Mouse (Mus musculus) midbrain, postnatal 0 days (tissue): ENCODE measurements at regions not wholly inside any gene's neighbourhood (a gene's known extent, or its start where the extent isn't known, plus 50 kb on each side); places are given as distances from the start of the nearest gene placed in this dataset.

ENCODE experiments used
- ATAC-seq: fragments of 200-750 bp; cut with Nextera tagmentation; 2 replicates; pipeline ENCODE4 v1.8.0; 2017; ENCODE audit warnings: moderate number of reproducible peaks, mild to moderate bottlenecking, moderate TSS enrichment, moderate library complexity; ENCODE audit not compliant: low FRiP score
- DNase-seq: peaks from one replicate; pipeline ENCODE4 v3.0.0-alpha.2; 2015; ENCODE audit warnings: low spot score
- H3K27ac ChIP-seq: fragments of 300-500 bp; sonication (generic); 2 replicates; pipeline ENCODE4 v1.5.1; 2014; ENCODE audit warnings: low read depth, mild to moderate bottlenecking, low read length, mixed read lengths
- H3K27me3 ChIP-seq: fragments of 300-500 bp; sonication (generic); 2 replicates; pipeline ENCODE4 v1.6.1; 2014; ENCODE audit warnings: low read length, control low read depth, mixed read lengths; ENCODE audit not compliant: insufficient read depth
- H3K36me3 ChIP-seq: fragments of 300-500 bp; sonication (generic); 2 replicates; pipeline ENCODE4 v1.6.1; 2014; ENCODE audit warnings: low read length, control low read depth, mixed read lengths; ENCODE audit not compliant: insufficient read depth
- H3K4me1 ChIP-seq: fragments of 300-500 bp; sonication (generic); 2 replicates; pipeline ENCODE4 v1.6.1; 2014; ENCODE audit warnings: mild to moderate bottlenecking, control low read depth, antibody characterized with exemption, low read length, mixed read lengths; ENCODE audit not compliant: insufficient read depth
- H3K4me2 ChIP-seq: fragments of 300-500 bp; sonication (generic); 2 replicates; pipeline ENCODE4 v1.6.1; 2014; ENCODE audit warnings: low read depth, mild to moderate bottlenecking, low read length, mixed read lengths; ENCODE audit not compliant: poor library complexity, severe bottlenecking
- H3K4me3 ChIP-seq: fragments of 300-500 bp; sonication (generic); 2 replicates; pipeline ENCODE4 v1.5.1; 2014; ENCODE audit warnings: low read depth, mild to moderate bottlenecking, low read length, moderate library complexity
- H3K9ac ChIP-seq: fragments of 300-500 bp; sonication (generic); replicated peaks from 2 replicates; pipeline ENCODE4 v1.6.1; 2014; ENCODE audit warnings: mild to moderate bottlenecking, low read length, moderate library complexity, mixed read lengths; ENCODE audit not compliant: poor library complexity, severe bottlenecking
- H3K9me3 ChIP-seq: fragments of 300-500 bp; sonication (generic); 2 replicates; pipeline ENCODE4 v1.6.1; 2016; ENCODE audit warnings: low read length, control low read depth
- CTCF ChIP-seq: IDR thresholded peaks from 2 replicates; pipeline ENCODE4 v1.5.1; 2016; ENCODE audit warnings: antibody characterized with exemption, mild to moderate bottlenecking
- WGBS: fragments of 180-500 bp; shearing (Covaris S2); extraction: QIAGEN DNeasy Blood & Tissue Kit; methylation state at CpG from one replicate; pipeline ENCODE4 v1.1.7; 2014; 5-methylcytosine and 5-hydroxymethylcytosine counted together

DNA sequence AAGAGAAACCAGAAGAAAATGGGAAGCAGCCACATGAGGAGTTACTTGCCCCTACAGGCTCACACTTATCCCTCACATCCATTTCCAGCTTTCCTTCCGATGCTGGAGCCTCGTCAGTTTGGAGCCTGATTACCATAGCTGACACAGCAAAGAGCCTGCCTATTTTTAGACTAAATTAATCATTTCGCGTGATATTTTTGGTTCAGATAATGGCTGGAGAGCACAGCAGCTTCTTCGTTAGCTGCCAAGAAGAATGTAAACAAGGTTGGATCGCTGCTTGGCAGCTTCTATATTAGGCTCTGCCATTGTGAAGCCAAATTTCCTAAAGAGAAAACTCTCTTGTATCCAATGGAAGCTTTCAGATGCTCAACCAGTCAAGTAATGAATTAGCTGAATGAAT lies 676.9 kb upstream of the A1bg start:
- H3K4me3 ChIP-seq: no peak overlapping the region
- H3K27me3 ChIP-seq: no peaks in the 10 kb centered on the region
- no peak overlapping the region for H3K27ac ChIP-seq
- no peak overlapping the region for H3K4me2 ChIP-seq
- ATAC-seq (no peak), DNase-seq (peak; percentile 22)
- WGBS: 73% methylated on average over 6 of the region's 6 CpGs
- no peaks in the 10 kb centered on the region for H3K9me3 ChIP-seq
- H3K36me3 ChIP-seq: no peaks in the 10 kb centered on the region
- no peaks in the 10 kb centered on the region for H3K4me1 ChIP-seq
- no peak for TF ChIP-seq CTCF
- H3K9ac ChIP-seq: no peak overlapping the region

GRCm38 (mm10) chr15:61596318-61596717 lies 673.5 kb upstream of the A1bg start:
- ATAC-seq (no peak), DNase-seq (peak; percentile 76)
- no peaks in the 10 kb centered on the region for H3K4me1 ChIP-seq
- no peak overlapping the region for H3K4me3 ChIP-seq
- WGBS: 56% methylated on average over 4 of the region's 4 CpGs
- TF ChIP-seq CTCF: no peak
- no peak overlapping the region for H3K9ac ChIP-seq
- no peaks in the 10 kb centered on the region for H3K27me3 ChIP-seq
- no peak overlapping the region for H3K4me2 ChIP-seq
- H3K27ac ChIP-seq: no peak overlapping the region
- H3K36me3 ChIP-seq: no peaks in the 10 kb centered on the region
- H3K9me3 ChIP-seq: no peaks in the 10 kb centered on the region

DNA sequence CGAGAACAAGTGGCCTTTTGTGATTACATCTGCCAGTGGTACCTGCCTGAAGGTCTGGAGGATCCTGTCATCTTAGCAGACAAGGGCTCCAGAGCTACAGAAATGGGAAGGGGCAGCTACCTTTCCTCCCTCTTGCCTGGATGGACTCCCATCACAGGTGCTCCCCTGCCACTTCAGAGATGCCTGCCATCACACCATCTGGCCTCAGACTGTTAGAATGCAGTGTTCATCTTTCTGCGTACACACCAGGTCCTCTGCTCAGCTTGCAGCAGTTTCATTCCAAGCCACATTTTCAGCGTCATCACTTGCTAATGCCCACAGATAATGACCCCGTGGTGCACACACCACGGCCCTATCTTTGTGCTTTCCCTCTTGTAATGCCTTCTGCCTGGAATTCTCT lies 666.1 kb upstream of the A1bg start:
- WGBS: 81% methylated on average over 5 of the region's 5 CpGs
- ATAC-seq (no peak), DNase-seq (no peak)

DNA sequence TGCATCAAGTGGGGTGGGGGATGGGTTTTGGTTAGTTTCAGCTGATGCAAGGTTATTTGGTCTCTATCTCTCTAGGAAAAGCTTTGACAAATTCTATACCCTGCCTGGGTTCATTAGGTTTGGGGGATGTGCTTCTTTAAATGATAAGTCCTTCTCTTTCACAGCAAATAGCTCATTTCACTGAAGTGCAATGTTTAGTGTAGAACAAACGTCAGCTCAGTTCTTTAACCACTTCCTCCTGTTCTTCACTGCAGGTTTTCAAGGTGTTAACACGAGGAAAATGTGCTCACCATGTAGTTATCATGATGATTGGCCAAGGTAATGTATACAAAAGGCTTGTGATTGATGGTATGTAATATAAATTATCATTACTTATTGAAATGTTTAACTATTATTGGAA lies 659.5 kb upstream of the A1bg start:
- Histone ChIP-seq H3K36me3 (no peaks in the 10 kb centered on the region), H3K4me3 (no peak overlapping the region), H3K27ac (no peak overlapping the region), H3K4me2 (no peak overlapping the region), H3K27me3 (no peaks in the 10 kb centered on the region), H3K9me3 (no peaks in the 10 kb centered on the region), H3K4me1 (no peaks in the 10 kb centered on the region), H3K9ac (no peak overlapping the region)
- WGBS: 79% methylated on average over 2 of the region's 2 CpGs
- no peak for DNase-seq
- TF ChIP-seq CTCF: no peak
- ATAC-seq: no peak

More for the DNA sequence above, 666.1 kb upstream of the A1bg start:
- Histone ChIP-seq H3K36me3 (no peaks in the 10 kb centered on the region), H3K4me2 (no peak overlapping the region), H3K27ac (no peak overlapping the region), H3K4me3 (no peak overlapping the region), H3K9me3 (no peaks in the 10 kb centered on the region), H3K27me3 (no peaks in the 10 kb centered on the region), H3K4me1 (no peaks in the 10 kb centered on the region), H3K9ac (no peak overlapping the region)
- no peak for TF ChIP-seq CTCF

DNA sequence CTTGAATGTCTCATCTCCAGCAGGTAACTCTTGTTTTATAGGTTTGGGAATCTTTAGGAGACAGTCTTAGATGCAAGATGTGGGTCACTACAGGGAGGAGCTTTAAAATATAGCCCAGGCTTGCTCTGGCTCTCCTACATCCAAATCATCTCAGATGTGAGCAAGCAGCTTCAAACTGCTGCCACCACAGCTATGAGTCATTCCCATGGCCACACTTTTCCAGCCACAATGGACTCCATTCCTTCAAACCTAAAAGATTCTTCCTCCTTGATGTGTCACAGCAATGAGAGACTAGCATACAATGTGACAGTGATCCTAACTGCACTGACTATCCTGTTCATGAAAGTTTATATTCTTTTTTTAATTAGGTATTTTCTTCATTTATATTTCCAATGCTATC lies 640.5 kb upstream of the A1bg start:
- ATAC-seq: no peak
- Histone ChIP-seq H3K27ac (no peak overlapping the region), H3K36me3 (no peaks in the 10 kb centered on the region), H3K4me1 (no peaks in the 10 kb centered on the region), H3K4me2 (no peak overlapping the region), H3K4me3 (no peak overlapping the region), H3K9me3 (no peaks in the 10 kb centered on the region), H3K9ac (no peak overlapping the region), H3K27me3 (no peaks in the 10 kb centered on the region)
- TF ChIP-seq CTCF: no peak
- no peak for DNase-seq

DNA sequence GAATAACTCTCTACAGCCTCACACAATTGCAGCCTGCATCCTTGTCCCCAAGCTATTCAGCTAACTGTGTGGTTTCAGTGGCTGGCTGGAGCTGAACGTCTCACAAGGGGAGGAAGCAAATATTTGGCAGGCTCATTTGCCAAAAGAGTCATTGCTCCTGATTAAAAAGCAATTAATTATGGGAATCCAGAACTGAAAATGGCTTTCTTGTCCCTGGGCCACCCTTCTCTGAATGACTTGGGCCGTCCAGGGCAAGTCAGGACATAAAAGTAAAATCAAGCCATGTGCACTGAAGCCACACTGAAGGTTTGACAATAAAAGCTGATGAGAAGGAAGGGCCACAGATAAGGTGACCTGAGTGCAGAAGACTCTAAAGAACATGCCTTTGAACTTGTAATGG lies 639.4 kb upstream of the A1bg start:
- H3K9ac ChIP-seq: no peak overlapping the region
- ATAC-seq (no peak), DNase-seq (no peak)
- no peak for TF ChIP-seq CTCF
- H3K27ac ChIP-seq: no peak overlapping the region
- WGBS: 42% methylated on average over 2 of the region's 2 CpGs
- H3K9me3 ChIP-seq: no peaks in the 10 kb centered on the region
- H3K27me3 ChIP-seq: no peaks in the 10 kb centered on the region
- H3K4me1 ChIP-seq: no peaks in the 10 kb centered on the region
- H3K36me3 ChIP-seq: no peaks in the 10 kb centered on the region
- H3K4me2 ChIP-seq: no peak overlapping the region
- H3K4me3 ChIP-seq: no peak overlapping the region

DNA sequence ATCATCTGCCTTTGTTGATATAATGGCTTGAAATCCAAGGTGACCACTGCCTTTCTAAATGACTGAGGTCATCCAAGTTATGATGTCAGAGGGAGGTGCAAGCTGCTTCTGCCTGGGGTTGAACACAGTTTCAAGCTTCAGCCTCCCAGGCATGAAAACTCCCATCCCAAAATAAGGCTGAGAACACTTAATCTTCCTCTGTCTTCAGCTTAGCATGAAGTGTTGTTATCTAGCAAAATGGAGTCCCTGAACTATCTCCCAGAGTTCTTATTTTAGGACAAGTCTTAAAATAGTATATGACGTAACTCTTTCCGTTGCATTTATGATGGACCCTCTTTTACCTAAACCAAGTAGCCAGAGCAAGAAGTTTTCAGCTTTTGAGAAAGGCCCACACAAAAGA lies 631.1 kb upstream of the A1bg start:
- H3K9me3 ChIP-seq: no peaks in the 10 kb centered on the region
- no peak overlapping the region for H3K9ac ChIP-seq
- no peak overlapping the region for H3K27ac ChIP-seq
- H3K4me2 ChIP-seq: no peak overlapping the region
- DNase-seq (no peak), ATAC-seq (no peak)
- H3K4me3 ChIP-seq: no peak overlapping the region
- no peaks in the 10 kb centered on the region for H3K27me3 ChIP-seq
- TF ChIP-seq CTCF: no peak
- H3K36me3 ChIP-seq: no peaks in the 10 kb centered on the region
- WGBS: 93% methylated on average over 2 of the region's 2 CpGs
- no peaks in the 10 kb centered on the region for H3K4me1 ChIP-seq
